Mouse (Mus musculus) thymus, adult 2 months (tissue): ENCODE results near the gene Immp2l. TPM values are rescaled to one million over a fixed set of nuclear protein-coding genes. Genes with fewer than 3 reads are reported as not detected.

ENCODE experiments used
- DNase-seq: peaks from one replicate; pipeline ENCODE4 v3.0.0; 2021
- H3K27ac ChIP-seq: fragments of 200-500 bp; 2 replicates; pipeline ENCODE4 v1.5.1; 2012; ENCODE audit warnings: low read length, control low read depth; ENCODE audit not compliant: control insufficient read depth, insufficient read depth
- H3K27me3 ChIP-seq: fragments of 200-500 bp; 2 replicates; pipeline ENCODE4 v1.6.1; 2012; ENCODE audit warnings: mild to moderate bottlenecking, low read length, moderate library complexity, mixed read lengths; ENCODE audit not compliant: control insufficient read depth, insufficient read depth
- H3K36me3 ChIP-seq: fragments of 200-500 bp; 2 replicates; pipeline ENCODE4 v1.6.1; 2012; ENCODE audit warnings: mild to moderate bottlenecking, low read length, moderate library complexity; ENCODE audit not compliant: control insufficient read depth, insufficient read depth
- H3K4me1 ChIP-seq: fragments of 200-500 bp; replicated peaks from 2 replicates; pipeline ENCODE4 v1.6.1; 2012; ENCODE audit warnings: low read length; ENCODE audit not compliant: control insufficient read depth, insufficient read depth
- H3K4me3 ChIP-seq: fragments of 200-500 bp; 2 replicates; pipeline ENCODE4 v1.5.1; 2012; ENCODE audit warnings: mild to moderate bottlenecking, low read length, control low read depth, moderate library complexity; ENCODE audit not compliant: control insufficient read depth, insufficient read depth
- CTCF ChIP-seq: fragments of 200-500 bp; IDR thresholded peaks from 2 replicates; pipeline ENCODE4 v1.5.1; 2012; ENCODE audit warnings: mild to moderate bottlenecking, control low read depth, low read length, moderate library complexity, borderline replicate concordance; ENCODE audit not compliant: control insufficient read depth, poor library complexity, insufficient read depth; ENCODE audit errors: extremely low read depth
- POLR2A ChIP-seq: fragments of 200-500 bp; IDR thresholded peaks from 2 replicates; pipeline ENCODE4 v1.6.1; 2012; ENCODE audit warnings: mild to moderate bottlenecking, low read length, control low read depth, moderate library complexity; ENCODE audit not compliant: control insufficient read depth, poor library complexity, insufficient read depth; ENCODE audit errors: extremely low read depth
- WGBS: fragments of 180-500 bp; shearing (Covaris S2); methylation state at CpG from one replicate; pipeline ENCODE4 v1.1.7; 2018; 5-methylcytosine and 5-hydroxymethylcytosine counted together
- polyA plus RNA-seq: library from polyadenylated mRNA; depleted of rRNA; stranded (reverse); fragments of >200 nt; gene quantifications from 2 replicates; pipeline ENCODE4 v1.2.3, GENCODE M21; 2012

Immp2l gene
- polyA plus RNA-seq, 1 experiment = 6.3 TPM

GRCm38 (mm10) chr12:41727764-41728338 is 704.0 kb downstream of the Immp2l start:
- Histone ChIP-seq H3K27ac (no peak overlapping the region), H3K4me3 (no peak overlapping the region), H3K4me1 (no peaks in the 10 kb centered on the region), H3K36me3 (no peaks in the 10 kb centered on the region), H3K27me3 (no peaks in the 10 kb centered on the region)
- no peak for DNase-seq
- TF ChIP-seq CTCF (no peak), POLR2A (no peak)
- WGBS = 34% methylated on average over 1 of the region's 1 CpGs

- Histone ChIP-seq H3K36me3 (no peaks in the 10 kb centered on the region), H3K27ac (no peak overlapping the region), H3K27me3 (no peaks in the 10 kb centered on the region), H3K4me1 (no peaks in the 10 kb centered on the region), H3K4me3 (no peak overlapping the region)
- 13% methylated on average over 1 of the region's 1 CpGs for WGBS
- TF ChIP-seq POLR2A (no peak), CTCF (no peak)
- no peak for DNase-seq
These were observed 704.6 kb downstream of the Immp2l start for GRCm38 (mm10) chr12:41728467-41728866.

GRCm38 (mm10) chr12:41729780-41730179 is 705.9 kb downstream of the Immp2l start:
- no peak overlapping the region for H3K4me3 ChIP-seq

GRCm38 (mm10) chr12:41733168-41733567 is 709.3 kb downstream of the Immp2l start:
- no peak overlapping the region for H3K27ac ChIP-seq
- no peak for TF ChIP-seq POLR2A
- no peak for TF ChIP-seq CTCF
- no peak for DNase-seq

More at GRCm38 (mm10) chr12:41729780-41730179, 705.9 kb downstream of the Immp2l start:
- no peak overlapping the region for H3K27ac ChIP-seq
- H3K36me3 ChIP-seq = no peaks in the 10 kb centered on the region
- H3K4me1 ChIP-seq = no peaks in the 10 kb centered on the region
- no peaks in the 10 kb centered on the region for H3K27me3 ChIP-seq
- no peak for TF ChIP-seq POLR2A
- TF ChIP-seq CTCF = no peak
- DNase-seq = no peak
- WGBS = 96% methylated on average over 1 of the region's 1 CpGs

GRCm38 (mm10) chr12:41742887-41743286 is 719.0 kb downstream of the Immp2l start:
- DNase-seq = no peak
- 93% methylated on average over 3 of the region's 3 CpGs for WGBS

More at GRCm38 (mm10) chr12:41733168-41733567, 709.3 kb downstream of the Immp2l start:
- H3K36me3 ChIP-seq = no peaks in the 10 kb centered on the region
- no peaks in the 10 kb centered on the region for H3K4me1 ChIP-seq
- no peaks in the 10 kb centered on the region for H3K27me3 ChIP-seq
- H3K4me3 ChIP-seq = no peak overlapping the region

GRCm38 (mm10) chr12:41763396-41763795 is 739.5 kb downstream of the Immp2l start:
- TF ChIP-seq CTCF (no peak), POLR2A (no peak)
- 93% methylated on average over 3 of the region's 3 CpGs for WGBS
- Histone ChIP-seq H3K4me3 (no peak overlapping the region), H3K4me1 (no peaks in the 10 kb centered on the region), H3K27ac (no peak overlapping the region), H3K27me3 (no peaks in the 10 kb centered on the region), H3K36me3 (no peaks in the 10 kb centered on the region)
- DNase-seq = no peak

More at GRCm38 (mm10) chr12:41742887-41743286, 719.0 kb downstream of the Immp2l start:
- no peak overlapping the region for H3K4me3 ChIP-seq
- H3K27me3 ChIP-seq = no peaks in the 10 kb centered on the region
- H3K27ac ChIP-seq = no peak overlapping the region
- TF ChIP-seq CTCF = no peak
- TF ChIP-seq POLR2A = no peak
- H3K4me1 ChIP-seq = no peaks in the 10 kb centered on the region
- H3K36me3 ChIP-seq = no peaks in the 10 kb centered on the region

GRCm38 (mm10) chr12:41773961-41774360 is 750.1 kb downstream of the Immp2l start:
- no peaks in the 10 kb centered on the region for H3K36me3 ChIP-seq
- TF ChIP-seq CTCF = no peak
- no peak for TF ChIP-seq POLR2A
- no peak overlapping the region for H3K4me3 ChIP-seq
- no peaks in the 10 kb centered on the region for H3K4me1 ChIP-seq
- H3K27me3 ChIP-seq = no peaks in the 10 kb centered on the region
- no peak for DNase-seq
- no peak overlapping the region for H3K27ac ChIP-seq
- WGBS = 90% methylated on average over 3 of the region's 3 CpGs
